Mouse (Mus musculus) macrophage (primary cell): ENCODE measurements at regions not wholly inside any gene's neighbourhood (a gene's known extent, or its start where the extent isn't known, plus 50 kb on each side); places are given as distances from the start of the nearest gene placed in this dataset.

Experiments
- H3K27ac ChIP-seq: fragments of 350-480 bp; formaldehyde crosslinking; 2 replicates; pipeline ENCODE4 v1.9.0; 2021
- H3K36me3 ChIP-seq: fragments of 350-480 bp; formaldehyde crosslinking; 2 replicates; pipeline ENCODE4 v1.9.0; 2021; ENCODE audit errors: inconsistent target
- H3K4me3 ChIP-seq: fragments of 350-480 bp; formaldehyde crosslinking; 2 replicates; pipeline ENCODE4 v1.9.0; 2021; ENCODE audit errors: inconsistent target
- H3K79me2 ChIP-seq: fragments of 350-480 bp; formaldehyde crosslinking; 2 replicates; pipeline ENCODE4 v1.9.0; 2021; ENCODE audit errors: inconsistent target
- WGBS: methylation state at CpG from one replicate; pipeline ENCODE4 v1.1.7; 2026; ENCODE audit warnings: inconsistent platforms; ENCODE audit not compliant: missing documents; 5-methylcytosine and 5-hydroxymethylcytosine counted together

- Histone ChIP-seq H3K27ac (no peak overlapping the region), H3K4me3 (no peak overlapping the region), H3K79me2 (no peaks in the 10 kb centered on the region), H3K36me3 (no peaks in the 10 kb centered on the region)
- WGBS, result 89% methylated on average over 10 of the region's 11 CpGs
Observed at GRCm38 (mm10) chr16:95798099-95798498, 96.2 kb downstream of the Ets2 start.

- 58% methylated on average over 2 of the region's 2 CpGs for WGBS
- no peaks in the 10 kb centered on the region for H3K36me3 ChIP-seq
- no peak overlapping the region for H3K27ac ChIP-seq
- no peaks in the 10 kb centered on the region for H3K79me2 ChIP-seq
- no peak overlapping the region for H3K4me3 ChIP-seq
Observed at GRCm38 (mm10) chr16:95797141-95797540, 95.3 kb downstream of the Ets2 start.

- no peaks in the 10 kb centered on the region for H3K79me2 ChIP-seq
- no peak overlapping the region for H3K27ac ChIP-seq
- WGBS, result 91% methylated on average over 8 of the region's 8 CpGs
- no peak overlapping the region for H3K4me3 ChIP-seq
- H3K36me3 ChIP-seq, result no peaks in the 10 kb centered on the region
Observed at GRCm38 (mm10) chr16:95794876-95795275, 93.0 kb downstream of the Ets2 start.

GRCm38 (mm10) chr16:95794281-95794727 is 92.4 kb downstream of the Ets2 start:
- Histone ChIP-seq H3K4me3 (no peak overlapping the region), H3K36me3 (no peaks in the 10 kb centered on the region), H3K79me2 (no peaks in the 10 kb centered on the region), H3K27ac (no peak overlapping the region)
- WGBS, result 85% methylated on average over 10 of the region's 10 CpGs

GRCm38 (mm10) chr16:95790691-95791090 is 88.8 kb downstream of the Ets2 start:
- Histone ChIP-seq H3K27ac (no peak overlapping the region), H3K79me2 (no peaks in the 10 kb centered on the region), H3K36me3 (no peaks in the 10 kb centered on the region), H3K4me3 (no peak overlapping the region)
- 98% methylated on average over 4 of the region's 4 CpGs for WGBS

- Histone ChIP-seq H3K4me3 (no peak overlapping the region), H3K79me2 (no peaks in the 10 kb centered on the region), H3K27ac (no peak overlapping the region), H3K36me3 (no peaks in the 10 kb centered on the region)
Observed at GRCm38 (mm10) chr16:95789548-95789947, 87.7 kb downstream of the Ets2 start.

GRCm38 (mm10) chr16:95781681-95782080 is 79.8 kb downstream of the Ets2 start:
- Histone ChIP-seq H3K4me3 (no peak overlapping the region), H3K79me2 (no peaks in the 10 kb centered on the region), H3K27ac (no peak overlapping the region), H3K36me3 (no peaks in the 10 kb centered on the region)
- WGBS, result 65% methylated on average over 5 of the region's 5 CpGs

GRCm38 (mm10) chr16:95780431-95780830 is 78.6 kb downstream of the Ets2 start:
- Histone ChIP-seq H3K36me3 (no peaks in the 10 kb centered on the region), H3K79me2 (no peaks in the 10 kb centered on the region), H3K27ac (no peak overlapping the region), H3K4me3 (no peak overlapping the region)
- WGBS, result 18% methylated on average over 2 of the region's 2 CpGs

GRCm38 (mm10) chr16:95778845-95779722 is 77.2 kb downstream of the Ets2 start:
- no peaks in the 10 kb centered on the region for H3K36me3 ChIP-seq
- no peak overlapping the region for H3K4me3 ChIP-seq
- WGBS, result 89% methylated on average over 6 of the region's 6 CpGs
- H3K79me2 ChIP-seq, result no peaks in the 10 kb centered on the region
- H3K27ac ChIP-seq, result no peak overlapping the region

GRCm38 (mm10) chr16:95778173-95778572 is 76.3 kb downstream of the Ets2 start:
- Histone ChIP-seq H3K27ac (no peak overlapping the region), H3K79me2 (no peaks in the 10 kb centered on the region), H3K36me3 (no peaks in the 10 kb centered on the region), H3K4me3 (no peak overlapping the region)
- WGBS, result 84% methylated on average over 4 of the region's 4 CpGs

GRCm38 (mm10) chr16:95776610-95777363 is 74.9 kb downstream of the Ets2 start:
- 89% methylated on average over 10 of the region's 10 CpGs for WGBS
- H3K36me3 ChIP-seq, result no peaks in the 10 kb centered on the region
- no peak overlapping the region for H3K4me3 ChIP-seq
- H3K27ac ChIP-seq, result no peak overlapping the region
- H3K79me2 ChIP-seq, result no peaks in the 10 kb centered on the region

- Histone ChIP-seq H3K4me3 (no peak overlapping the region), H3K27ac (no peak overlapping the region), H3K36me3 (no peaks in the 10 kb centered on the region), H3K79me2 (no peaks in the 10 kb centered on the region)
- WGBS, result 27% methylated on average over 1 of the region's 1 CpGs
Observed at GRCm38 (mm10) chr16:95776010-95776409, 74.1 kb downstream of the Ets2 start.

GRCm38 (mm10) chr16:95775361-95775760 is 73.5 kb downstream of the Ets2 start:
- no peak overlapping the region for H3K4me3 ChIP-seq
- no peak overlapping the region for H3K27ac ChIP-seq
- H3K36me3 ChIP-seq, result no peaks in the 10 kb centered on the region
- WGBS, result 93% methylated on average over 5 of the region's 5 CpGs
- no peaks in the 10 kb centered on the region for H3K79me2 ChIP-seq

GRCm38 (mm10) chr16:95773151-95773550 is 71.3 kb downstream of the Ets2 start:
- H3K27ac ChIP-seq, result no peak overlapping the region
- H3K36me3 ChIP-seq, result no peaks in the 10 kb centered on the region
- WGBS, result 95% methylated on average over 3 of the region's 3 CpGs
- H3K79me2 ChIP-seq, result no peaks in the 10 kb centered on the region
- no peak overlapping the region for H3K4me3 ChIP-seq
